Mouse (Mus musculus): ENCODE data around the gene Tmem132d. TPM values are rescaled to one million over a fixed set of nuclear protein-coding genes. Genes with fewer than 3 reads are reported as not detected.

The Tmem132d gene
- total RNA-seq (2015; ENCODE audit: low replicate concordance) (not detected in 2 replicates), total RNA-seq (2017; ENCODE audit: low replicate concordance) (not detected in 2 replicates)

DNA sequence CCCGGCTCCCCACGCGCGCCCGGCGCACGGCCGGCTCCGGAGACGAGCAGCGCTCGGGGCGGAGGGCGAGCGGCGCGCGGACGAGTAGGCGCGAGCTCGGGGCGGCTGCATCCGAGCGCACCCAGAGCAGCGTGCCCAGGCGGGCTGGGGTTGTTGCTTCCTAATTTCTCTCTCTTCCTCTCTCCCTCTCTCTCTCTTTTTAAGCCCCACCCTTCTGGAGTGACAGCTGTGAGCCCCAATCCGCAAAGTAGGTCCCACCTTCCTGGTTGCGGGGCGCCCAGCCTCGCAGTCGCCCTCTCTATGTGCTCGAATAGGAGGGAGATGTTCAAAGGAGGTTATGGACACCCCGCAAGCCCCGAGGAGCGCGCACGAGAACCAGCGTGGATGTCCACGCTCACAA is at the start of gene Tmem132d:
Tmem132d (minus strand) TSS at position 162 of the 400 bp plus-strand sequence.
- ATAC-seq (replicated peaks; ENCODE audit: low FRiP score, poor library complexity, severe bottlenecking): no peak

DNA sequence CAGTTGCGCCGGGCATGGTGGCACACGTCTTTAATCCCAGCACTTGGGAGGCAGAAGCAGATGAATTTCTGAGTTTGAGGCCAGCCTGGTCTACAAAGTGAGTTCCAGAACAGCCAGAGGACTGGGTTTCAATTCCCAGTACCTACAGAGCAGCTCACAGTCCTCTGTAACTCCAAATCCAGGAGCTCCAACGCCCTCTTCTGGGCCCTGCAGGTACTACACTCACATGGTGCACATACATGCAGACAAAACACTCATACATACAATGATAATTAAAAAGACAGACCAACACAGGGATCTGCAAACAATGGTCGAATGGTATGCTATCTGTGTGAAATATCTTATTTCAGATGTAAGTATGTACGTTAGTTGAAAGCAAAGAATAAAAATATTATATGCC is 47.9 kb upstream of the Tmem132d start:
- no peak for ATAC-seq (replicated peaks; ENCODE audit: low FRiP score, poor library complexity, severe bottlenecking)

DNA sequence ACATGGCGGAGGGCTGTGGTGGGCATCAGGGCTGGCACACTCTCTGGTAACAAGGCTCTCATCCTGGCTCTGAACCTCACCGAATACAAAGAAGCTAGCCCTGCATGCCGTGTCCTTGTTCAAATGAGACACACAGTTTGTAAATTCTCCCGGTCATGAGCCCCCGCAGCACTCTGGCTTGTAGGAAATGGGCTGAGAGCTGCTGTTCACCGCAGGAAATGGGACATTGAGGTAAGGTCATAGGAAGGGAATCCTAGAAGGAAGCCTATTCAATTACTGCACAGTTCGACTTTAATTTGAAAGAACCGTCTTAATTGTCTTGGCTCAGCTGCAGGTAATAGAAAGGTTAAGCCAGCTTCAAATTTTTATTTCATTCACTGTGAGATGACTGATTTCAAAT is 42.5 kb upstream of the Tmem132d start:
- no peak for ATAC-seq (replicated peaks; ENCODE audit: low FRiP score, poor library complexity, severe bottlenecking)

DNA sequence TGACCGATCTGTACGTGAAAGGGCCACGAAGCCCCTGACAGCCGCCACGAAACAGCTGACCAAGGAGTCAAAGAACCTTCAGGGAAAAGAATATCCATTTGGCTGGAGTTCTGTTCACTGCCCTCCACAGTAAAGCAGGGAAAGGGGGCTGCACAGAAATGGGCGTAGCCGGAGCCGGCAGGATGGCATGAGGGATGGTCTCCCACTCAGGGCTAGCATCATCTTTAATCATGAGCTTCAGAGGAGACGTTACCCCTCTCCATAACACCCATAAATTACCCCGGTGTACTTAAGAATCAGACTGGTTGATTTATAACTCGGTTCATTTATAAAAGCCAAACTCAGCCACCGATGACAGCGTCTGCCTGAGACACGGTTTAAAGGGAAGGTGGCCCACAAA is 36.9 kb upstream of the Tmem132d start:
- ATAC-seq (replicated peaks; ENCODE audit: low FRiP score, poor library complexity, severe bottlenecking): no peak

DNA sequence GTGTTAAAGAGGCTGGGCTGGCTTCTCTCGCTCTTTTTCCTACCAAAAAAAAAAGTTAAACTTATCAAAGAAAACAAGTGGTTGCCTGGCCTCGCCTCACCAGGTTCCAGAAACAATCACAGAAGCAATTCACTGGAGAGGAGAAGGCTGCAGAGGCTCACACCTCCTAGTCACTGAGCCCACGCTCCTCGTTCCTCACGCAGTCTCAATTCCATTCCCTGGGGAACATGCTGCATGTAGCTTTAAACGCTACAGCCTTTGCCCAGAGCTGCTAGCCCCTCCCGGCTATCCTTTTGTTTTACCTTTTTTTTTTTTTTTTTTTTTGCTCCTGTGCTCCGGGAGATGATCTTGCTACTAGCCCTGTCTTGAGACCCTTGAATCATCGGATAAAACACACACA is 31.6 kb upstream of the Tmem132d start:
- ATAC-seq (replicated peaks; ENCODE audit: low FRiP score, poor library complexity, severe bottlenecking): no peak

DNA sequence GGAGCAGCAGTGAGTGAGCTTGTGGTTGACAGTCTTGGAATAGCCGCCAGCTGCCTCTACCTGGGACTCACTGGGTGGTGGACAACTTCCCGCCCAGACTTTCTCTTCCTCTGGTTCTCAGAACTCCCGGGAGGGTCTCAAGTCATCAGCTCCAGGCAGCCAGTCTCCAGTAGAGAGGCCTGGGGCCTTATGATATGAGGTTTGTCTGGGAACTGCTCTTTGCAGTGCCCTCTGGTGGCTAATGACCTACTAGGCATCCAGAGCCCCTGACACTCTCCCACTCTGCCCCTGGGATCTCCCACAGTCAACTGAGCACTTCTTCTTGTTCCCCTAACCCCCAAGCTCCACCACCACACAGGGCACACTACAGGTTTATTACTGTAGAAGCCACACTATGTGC is 27.7 kb upstream of the Tmem132d start:
- no peak for ATAC-seq (replicated peaks; ENCODE audit: low FRiP score, poor library complexity, severe bottlenecking)

DNA sequence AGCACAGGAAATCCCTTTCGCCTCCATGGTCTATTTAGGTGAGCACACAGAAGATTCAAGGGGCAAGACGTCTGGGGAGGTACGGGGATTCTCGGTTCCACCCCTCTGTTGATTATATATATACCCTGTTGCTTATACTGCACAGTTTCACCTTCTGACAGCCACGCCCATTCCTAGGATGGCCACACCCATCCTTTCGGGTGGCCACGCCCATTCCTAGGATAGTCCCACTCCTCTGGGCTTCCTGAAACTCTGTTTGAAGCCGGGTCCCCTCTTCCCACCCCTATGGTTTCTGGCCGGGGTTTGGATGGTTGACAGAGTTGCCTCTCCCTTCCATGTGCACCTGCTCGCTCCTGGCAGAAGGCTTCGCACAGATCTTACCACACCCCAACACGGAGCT is 22.9 kb upstream of the Tmem132d start:
- ATAC-seq (replicated peaks; ENCODE audit: low FRiP score, poor library complexity, severe bottlenecking): no peak

DNA sequence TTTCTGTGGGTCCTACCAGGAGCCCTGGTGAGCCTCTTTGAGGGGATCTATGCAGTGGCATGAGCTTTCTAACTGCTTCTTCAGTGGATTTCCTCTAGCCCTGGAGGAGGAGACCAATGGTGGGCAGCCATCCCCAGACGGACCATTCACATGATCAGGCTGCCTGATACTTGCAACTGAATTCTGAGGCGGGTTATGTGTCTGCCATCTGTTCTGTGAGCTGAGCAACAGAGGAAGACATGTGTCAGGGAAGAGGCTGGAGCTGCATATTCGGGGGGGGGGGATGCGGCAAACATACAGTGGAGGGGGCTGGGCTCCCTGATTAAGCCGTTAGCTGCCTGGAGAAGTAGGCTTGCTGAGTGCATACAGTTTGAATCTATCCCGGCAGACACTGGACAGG is 19.3 kb upstream of the Tmem132d start:
- no peak for ATAC-seq (replicated peaks; ENCODE audit: low FRiP score, poor library complexity, severe bottlenecking)

DNA sequence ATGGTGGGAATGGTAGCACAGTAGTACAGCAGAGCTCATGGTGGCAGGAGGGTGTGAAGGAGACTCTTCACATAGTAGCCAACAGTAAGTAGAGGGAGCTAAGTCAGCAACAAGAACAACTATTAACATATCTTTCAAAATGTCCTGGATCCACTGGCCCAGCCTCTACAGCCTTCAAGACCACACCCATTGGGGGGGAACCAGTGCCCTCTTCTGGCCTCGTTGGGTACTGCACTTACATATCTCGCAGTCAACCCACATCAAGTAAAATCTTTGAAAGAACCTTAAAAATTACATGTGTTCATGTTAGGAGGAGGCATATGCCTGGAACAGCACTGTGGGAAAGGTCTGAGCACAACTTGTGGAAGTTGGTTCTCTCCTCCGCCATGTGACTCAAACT is 17.9 kb upstream of the Tmem132d start:
- ATAC-seq (replicated peaks; ENCODE audit: low FRiP score, poor library complexity, severe bottlenecking): no peak

DNA sequence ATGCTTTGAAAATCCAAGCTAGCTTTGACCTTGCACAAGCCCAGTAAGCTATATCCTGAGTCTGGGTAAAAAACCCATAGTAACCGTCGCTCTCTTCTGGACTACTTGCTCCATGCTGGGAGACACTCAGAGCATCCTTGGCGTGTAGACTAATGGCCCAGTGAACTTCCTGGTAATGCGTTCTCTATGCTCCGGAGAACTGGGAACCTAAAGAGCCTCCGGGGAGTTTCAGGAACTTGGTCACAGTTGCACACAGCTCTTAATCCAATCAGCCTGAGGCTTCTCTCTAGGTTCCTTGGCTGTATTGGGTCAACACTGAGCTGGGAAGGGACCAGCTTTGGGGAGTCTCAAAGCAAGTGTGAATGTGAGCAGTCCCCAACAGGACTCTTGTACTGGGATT is 12.0 kb upstream of the Tmem132d start:
- ATAC-seq (replicated peaks; ENCODE audit: low FRiP score, poor library complexity, severe bottlenecking): no peak

DNA sequence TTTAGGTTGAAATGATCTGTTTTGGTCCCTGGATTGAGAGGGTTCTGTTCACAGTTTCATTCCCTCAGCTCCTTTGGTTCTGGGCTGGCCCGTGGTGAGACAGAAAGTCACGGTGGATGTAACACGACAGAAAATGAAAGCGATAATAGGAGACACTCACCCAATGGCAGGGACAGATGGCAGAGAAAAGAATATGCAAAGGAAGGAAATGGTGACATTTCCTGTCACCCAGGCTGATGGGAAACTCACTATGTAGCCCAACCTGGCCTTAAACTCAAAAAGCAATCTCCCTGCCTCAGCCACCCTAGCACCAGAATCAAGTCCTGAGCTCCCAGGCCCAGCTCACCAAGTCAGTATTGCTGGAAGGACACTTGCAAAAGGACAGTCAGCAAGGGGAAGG is 11.0 kb upstream of the Tmem132d start:
- no peak for ATAC-seq (replicated peaks; ENCODE audit: low FRiP score, poor library complexity, severe bottlenecking)

DNA sequence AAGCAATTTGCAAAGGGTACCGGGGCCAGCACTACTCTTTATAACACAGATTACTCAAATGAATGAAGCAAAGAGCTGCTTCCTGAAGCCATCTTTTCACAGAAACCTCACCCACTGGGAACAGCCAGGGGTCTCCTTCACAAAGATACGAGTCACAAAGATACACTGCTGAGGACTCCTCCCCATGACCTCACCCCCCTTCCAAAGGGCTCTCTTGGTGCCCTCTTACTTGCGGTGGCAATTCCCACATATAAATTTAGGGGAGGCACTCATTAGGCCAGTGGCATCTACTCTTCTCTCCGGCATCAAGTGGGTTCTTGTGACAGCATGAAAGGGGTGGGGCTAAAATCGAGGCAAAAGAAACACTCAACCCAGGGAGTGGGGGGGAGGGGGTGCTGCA is 8.2 kb upstream of the Tmem132d start:
- no peak for ATAC-seq (replicated peaks; ENCODE audit: low FRiP score, poor library complexity, severe bottlenecking)

DNA sequence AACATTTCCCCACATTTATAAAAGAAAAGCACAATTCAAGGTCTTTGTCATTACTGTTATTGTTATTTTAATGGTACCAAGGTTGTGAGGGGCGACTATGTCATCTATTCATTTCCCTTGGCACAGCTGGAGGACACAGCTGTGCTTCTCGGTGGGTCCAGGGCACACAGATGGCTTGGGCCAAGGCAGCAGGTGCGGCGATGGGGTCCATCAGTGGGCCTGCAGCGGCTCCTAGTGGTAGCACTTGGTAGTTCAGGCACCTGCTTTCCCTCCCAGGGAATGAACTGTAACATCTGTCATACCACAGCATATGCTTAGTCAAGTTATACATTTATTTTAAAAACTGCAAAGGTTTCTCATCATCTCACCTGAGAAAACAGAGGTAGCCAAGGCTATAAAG is 7.0 kb upstream of the Tmem132d start:
- no peak for ATAC-seq (replicated peaks; ENCODE audit: low FRiP score, poor library complexity, severe bottlenecking)

DNA sequence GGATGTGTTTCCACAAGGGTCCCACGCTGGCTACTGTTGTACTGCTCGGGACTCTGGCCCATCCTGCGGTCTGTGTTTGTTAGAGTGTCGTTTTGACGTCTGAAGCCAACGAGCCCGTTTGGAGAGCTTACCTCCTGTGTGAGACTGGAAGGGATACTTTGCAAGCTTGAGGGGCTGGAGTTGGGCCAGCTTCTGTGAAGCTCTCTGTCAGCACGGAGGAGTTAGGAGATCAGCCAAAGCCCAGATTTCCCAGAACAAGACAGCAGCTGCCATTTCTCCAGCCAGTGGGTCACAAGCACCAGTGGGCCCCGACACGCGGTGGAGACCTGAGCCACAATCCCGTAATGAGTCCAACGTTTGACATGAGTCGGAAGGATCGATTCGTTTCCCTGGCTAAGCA is 5.2 kb upstream of the Tmem132d start:
- no peak for ATAC-seq (replicated peaks; ENCODE audit: low FRiP score, poor library complexity, severe bottlenecking)

DNA sequence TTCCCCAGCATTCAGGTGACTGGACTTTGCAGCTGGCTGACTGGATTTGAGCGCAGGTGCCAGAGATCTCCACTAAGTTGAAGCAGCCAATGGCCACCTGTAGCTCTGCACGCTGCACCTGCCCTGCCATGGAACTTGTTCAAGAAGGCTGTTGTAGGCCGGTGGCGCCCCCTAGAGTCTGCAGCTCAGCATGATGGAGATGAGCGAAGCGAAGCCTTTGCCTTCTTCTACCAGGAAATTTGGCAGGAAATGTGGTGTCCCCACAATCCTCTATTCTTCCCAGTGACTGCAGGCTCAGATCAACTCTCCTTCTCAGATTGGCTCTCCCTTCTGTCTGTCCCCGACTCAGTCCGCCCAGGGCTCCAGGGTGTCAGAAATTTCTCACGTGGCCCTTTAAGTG is 4.0 kb upstream of the Tmem132d start:
- no peak for ATAC-seq (replicated peaks; ENCODE audit: low FRiP score, poor library complexity, severe bottlenecking)

DNA sequence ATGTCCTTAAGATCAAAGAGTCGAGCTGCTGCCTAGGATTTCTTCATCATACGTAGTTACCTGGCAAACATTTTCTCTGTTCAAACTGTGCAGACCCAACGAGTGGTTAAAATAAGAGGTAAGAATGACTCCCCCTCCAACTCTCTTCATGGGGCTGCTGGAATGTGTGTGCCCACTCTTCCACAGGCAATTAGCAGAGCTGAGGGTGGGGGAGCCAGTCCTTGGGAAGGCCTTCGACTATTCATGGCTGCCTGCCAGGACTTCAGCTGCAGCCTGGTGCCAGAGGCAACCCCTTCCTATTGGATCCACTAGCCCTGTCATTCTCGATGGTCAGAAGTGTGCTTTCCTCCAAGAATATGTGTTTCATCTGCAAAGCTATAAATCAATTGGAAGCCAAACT is 2.8 kb upstream of the Tmem132d start:
- no peak for ATAC-seq (replicated peaks; ENCODE audit: low FRiP score, poor library complexity, severe bottlenecking)

DNA sequence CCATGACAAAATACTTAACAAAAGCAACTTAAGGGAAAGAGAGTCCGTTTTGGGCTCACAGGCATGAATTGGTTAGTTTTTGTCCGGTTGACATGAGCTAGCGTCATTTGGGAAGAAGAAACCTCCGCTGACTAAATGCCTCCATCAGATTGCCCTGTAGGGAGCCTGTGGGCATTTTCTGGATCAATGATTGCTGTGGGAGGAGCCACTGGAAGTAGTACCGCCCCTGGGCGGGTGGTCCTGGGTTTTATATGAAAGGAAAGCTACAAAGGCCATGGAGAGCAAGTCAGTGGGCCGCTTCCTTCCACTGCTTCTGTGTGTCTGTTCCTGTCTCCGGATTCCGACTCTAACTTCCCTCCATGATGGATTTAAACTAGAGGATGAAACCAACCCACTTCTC is 909 bp upstream of the Tmem132d start:
- no peak for ATAC-seq (replicated peaks; ENCODE audit: low FRiP score, poor library complexity, severe bottlenecking)

DNA sequence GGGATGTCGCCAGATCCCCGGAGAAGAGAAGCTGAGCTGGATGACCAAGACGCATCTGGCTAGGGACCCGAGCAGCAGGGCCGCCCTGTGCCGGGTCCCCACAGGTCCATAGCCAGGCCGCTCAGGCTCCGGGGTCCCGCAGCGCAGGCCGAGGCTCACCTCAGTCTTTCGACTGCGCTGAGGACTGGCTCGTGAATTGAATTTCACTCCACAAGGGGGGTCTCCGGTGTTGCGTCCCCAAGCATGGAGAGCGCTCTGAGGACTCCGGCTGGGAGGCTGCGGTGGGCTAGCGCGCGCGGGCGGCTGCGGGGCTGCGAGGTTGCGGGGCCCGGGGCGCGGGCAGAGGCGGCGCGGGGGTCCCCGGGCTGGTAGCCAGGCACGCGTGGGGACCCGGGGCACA is 455 bp downstream of the Tmem132d start:
- no peak for ATAC-seq (replicated peaks; ENCODE audit: low FRiP score, poor library complexity, severe bottlenecking)

DNA sequence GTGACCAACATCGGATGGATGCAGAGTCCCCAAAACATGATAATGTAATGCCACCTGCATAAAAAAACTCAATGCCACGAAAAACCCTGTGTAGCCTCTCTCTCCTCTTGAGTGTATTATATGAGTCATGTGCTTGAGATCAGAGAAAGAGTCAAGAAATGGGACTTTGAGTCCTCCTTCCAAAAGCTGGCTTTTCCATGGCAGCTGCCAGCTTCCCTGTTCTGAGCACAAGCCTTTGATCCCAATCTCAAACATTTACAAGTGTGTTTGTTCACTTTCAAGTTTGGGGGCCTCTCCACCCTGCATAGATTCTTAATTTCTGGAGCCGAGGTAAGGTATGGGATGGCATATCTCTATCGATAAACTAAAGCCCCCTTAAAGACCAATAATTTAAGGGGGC is 8.2 kb downstream of the Tmem132d start:
- no peak for ATAC-seq (replicated peaks; ENCODE audit: low FRiP score, poor library complexity, severe bottlenecking)

DNA sequence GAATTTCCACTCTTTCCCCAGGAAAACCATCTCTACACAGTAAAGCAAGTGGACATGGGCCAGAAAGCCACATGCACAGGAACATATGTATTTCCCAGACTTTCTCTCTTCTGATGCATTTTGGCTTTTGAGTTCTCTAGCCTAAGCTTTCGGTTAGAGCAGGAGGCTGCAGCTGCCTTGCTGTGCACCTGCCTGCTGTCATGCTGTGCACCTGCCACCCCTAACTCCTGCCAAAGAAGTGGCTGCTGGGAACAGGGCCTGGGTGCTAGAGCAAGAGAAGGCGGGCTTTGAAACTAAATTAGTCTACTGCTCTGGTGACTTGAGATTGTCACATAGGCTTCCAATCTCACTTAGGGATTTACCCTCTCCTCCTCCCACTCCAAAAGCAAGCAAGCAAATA is 8.7 kb downstream of the Tmem132d start:
- no peak for ATAC-seq (replicated peaks; ENCODE audit: low FRiP score, poor library complexity, severe bottlenecking)

DNA sequence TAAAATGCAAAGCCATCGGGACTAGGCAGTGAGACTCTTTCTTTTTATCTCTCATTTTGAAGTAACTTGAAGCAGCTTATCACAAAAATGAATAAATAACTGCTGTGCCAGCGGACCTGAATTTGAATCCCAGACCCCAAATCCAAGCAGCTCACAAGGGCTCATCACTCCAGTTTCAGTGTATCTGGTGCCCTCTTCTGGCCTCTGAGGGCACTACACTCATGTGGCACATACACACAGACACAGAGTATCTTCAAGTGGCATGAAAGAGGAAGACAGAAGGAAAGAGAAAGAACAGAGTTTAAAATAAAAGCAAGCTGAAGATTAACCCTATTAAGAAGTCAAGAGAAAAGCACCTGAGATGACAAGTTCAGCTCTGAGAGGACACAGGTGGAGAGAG is 10.8 kb downstream of the Tmem132d start:
- ATAC-seq (replicated peaks; ENCODE audit: low FRiP score, poor library complexity, severe bottlenecking): no peak

DNA sequence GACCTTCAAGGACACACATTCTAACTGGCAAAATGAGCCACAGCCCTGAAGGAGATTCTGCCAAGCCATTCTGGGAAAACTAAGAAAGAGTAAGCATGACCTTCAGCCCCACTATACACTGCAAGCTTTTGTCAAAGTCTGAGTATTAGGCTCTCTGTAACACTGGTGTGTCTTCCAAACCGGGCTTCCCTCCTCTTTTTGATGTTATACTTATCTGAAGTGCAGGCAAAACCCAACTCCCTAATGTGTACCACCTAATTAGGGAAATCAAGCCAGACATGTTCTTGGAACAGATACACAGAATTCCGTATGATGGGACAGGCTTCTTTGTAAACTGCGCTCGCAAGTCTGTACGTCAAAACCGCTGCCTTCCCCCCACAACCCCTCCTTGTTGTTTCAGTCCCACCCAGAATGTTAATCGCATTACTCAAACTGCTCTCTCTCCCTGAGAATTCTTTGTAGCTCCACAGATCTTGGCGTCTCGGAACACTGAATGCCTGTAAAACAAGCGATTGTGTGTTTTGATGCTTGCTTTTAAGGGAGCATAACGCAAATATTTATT is 14.6 kb downstream of the Tmem132d start:
- no peak for ATAC-seq (replicated peaks; ENCODE audit: low FRiP score, poor library complexity, severe bottlenecking)

DNA sequence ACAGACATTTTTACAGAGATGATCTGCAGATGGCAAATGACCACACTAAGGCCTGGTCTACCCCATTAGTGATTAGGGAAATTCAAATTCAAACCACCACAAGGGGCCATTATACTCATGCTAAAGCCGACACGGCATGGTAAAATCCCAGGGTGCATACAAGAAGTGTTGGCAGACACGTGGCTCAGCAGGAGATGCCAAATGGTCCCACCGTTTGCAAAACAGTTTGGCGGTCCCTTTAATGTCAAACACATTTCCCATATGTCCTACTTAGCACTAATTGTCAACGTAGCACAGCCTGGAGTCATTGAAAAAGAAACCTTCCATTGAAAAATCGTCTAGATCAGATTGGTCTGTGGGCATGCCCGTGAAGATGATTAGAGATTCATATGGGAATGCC is 18.8 kb downstream of the Tmem132d start:
- ATAC-seq (replicated peaks; ENCODE audit: low FRiP score, poor library complexity, severe bottlenecking): no peak

Measured in erythroblast, adult 5-6 weeks (primary cell).